Mouse (Mus musculus) kidney, postnatal 36 days (tissue): Measurements from ENCODE around the gene Mecr.
A peak's percentile ranks its signal among the peaks of the same experiment; 100 is the strongest.
"Not testable (repeated sequence)": the region's sequence is repeated elsewhere in the genome, so short reads cannot be mapped to it uniquely, and the experiment has no call there.

ENCODE experiments used
- DNase-seq, 2 experiments: peaks; one replicate each; pipeline ENCODE4 v3.0.0; 2021 to 2022; ENCODE audit warnings: mixed read lengths in 2 of 2

Mecr gene

GRCm38 (mm10) chr4:131843290-131843743 is at the start of gene Mecr:
Gene Mecr, plus strand, starts transcription at chr4:131843470.
- DNase-seq = peak; percentile 95 to 98

DNA sequence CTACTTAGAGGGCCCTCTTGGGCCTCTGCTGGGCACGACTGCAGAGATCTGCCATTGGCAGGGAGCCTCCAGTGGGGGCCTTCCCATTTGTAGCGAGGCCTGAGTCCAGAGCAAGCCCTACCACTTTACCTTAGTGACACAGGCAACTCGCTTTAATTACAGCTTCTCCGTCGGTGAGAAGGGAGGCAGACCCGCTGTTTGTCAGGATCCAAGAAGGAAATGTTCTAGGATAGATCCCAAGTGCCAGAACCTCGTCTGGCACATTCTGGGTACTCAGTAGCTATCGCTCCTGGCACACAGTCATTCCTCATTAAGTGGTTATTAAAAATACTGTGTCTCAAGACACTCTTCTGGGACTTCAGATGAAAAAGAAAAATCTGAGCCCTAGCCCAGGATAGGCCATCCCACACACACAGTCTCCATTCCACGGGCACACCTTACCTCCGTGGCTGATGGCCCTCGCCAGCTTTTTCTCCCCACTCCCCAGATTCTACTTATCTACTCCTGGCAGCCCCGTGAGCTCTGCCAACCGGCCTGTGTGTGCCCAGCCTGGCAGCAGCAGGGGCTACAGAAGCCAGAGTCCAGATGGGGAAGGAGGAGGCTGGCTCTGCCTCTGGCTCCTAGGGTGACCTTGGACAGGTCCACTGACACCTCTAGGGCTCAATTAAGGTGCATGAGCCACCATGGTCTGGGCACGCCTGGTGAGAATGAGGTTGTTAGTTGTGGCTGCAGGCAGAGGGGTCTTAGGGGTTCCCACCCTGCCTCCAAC is 46.8 kb upstream of the Mecr start:
- DNase-seq = no peak

GRCm38 (mm10) chr4:131797483-131797882 is 45.8 kb upstream of the Mecr start:
- DNase-seq = no peak

GRCm38 (mm10) chr4:131797920-131798319 is 45.4 kb upstream of the Mecr start:
- DNase-seq = no peak

- no peak for DNase-seq
These were observed 44.3 kb upstream of the Mecr start for GRCm38 (mm10) chr4:131798968-131799367.

DNA sequence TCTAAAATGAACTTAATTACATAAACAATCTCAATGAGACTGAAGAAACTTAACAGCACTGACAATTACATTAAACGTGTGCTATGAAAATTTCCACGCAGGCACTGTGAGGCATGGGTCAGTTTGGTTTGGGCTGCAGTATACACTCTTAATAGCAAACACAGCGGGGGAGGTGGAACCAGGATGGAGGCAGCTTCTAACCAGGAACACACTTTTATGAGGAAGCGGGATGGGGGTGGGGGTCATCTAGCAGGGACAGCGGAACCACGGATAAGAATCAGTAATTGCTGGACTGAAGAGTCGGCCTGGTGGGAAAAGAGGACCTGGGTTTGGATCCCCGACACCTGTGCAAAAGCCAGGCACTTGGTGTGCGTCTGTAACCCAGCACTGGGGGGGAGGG is 39.4 kb upstream of the Mecr start:
- DNase-seq = peak; percentile 38 to 42

DNA sequence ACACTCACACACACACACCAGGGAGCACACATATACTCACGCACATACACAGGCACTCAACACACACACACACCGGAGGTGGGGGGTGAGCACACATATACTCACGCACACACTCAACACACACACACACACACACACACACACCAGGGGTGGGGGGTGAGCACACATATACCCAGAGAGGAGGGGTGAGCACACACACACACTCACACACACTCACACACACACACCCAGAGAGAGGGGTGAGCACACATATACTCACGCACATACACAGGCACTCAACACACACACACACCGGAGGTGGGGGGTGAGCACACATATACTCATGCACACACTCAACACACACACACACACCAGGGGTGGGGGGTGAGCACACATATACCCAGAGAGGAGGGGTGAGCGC is 38.5 kb upstream of the Mecr start:
- not testable (repeated sequence) for DNase-seq

GRCm38 (mm10) chr4:131805255-131805654 is 38.0 kb upstream of the Mecr start:
- no peak for DNase-seq

DNA sequence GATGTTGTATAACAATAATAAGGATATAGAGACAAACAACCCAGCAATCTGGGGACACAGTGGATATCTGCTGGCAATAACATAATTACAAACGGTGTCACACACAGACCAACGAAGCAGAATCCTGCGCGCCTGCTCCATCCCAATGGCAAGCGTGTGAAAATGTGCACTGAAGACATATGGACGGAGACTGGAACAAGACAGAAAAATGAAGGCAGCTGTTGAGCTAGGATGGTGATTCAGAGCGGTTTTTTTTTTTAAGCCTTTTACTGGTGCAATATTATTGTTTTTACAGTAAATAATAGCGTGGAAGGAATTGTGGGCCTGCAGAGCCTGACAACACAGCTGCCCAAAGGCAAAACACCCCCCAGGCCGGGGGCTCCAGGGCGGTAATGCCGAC is 30.8 kb upstream of the Mecr start:
- DNase-seq = no peak

DNA sequence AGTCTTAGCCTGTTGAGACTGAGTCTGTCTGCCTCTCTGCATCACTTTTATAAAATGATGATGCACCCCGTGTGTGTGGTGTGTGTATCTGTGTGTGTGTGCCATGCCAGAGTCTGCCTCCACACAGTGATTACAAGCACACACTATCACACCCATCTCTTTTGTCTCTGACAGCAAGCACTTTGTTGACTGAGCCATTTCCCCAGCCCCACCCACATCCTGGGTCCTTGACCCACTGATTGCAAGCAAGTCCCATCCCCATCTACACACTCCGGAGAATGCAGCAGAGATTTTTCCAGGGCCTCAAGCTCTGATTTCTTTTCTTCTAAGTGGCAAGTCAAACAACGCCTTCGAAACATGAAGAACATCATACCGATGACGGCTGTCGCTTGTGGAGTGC is 29.5 kb upstream of the Mecr start:
- no peak for DNase-seq

- peak in 1 of 2 experiments; percentile 28 for DNase-seq
These were observed 28.4 kb upstream of the Mecr start for GRCm38 (mm10) chr4:131814869-131815268.

- DNase-seq = no peak
These were observed 27.5 kb upstream of the Mecr start for GRCm38 (mm10) chr4:131815774-131816173.

DNA sequence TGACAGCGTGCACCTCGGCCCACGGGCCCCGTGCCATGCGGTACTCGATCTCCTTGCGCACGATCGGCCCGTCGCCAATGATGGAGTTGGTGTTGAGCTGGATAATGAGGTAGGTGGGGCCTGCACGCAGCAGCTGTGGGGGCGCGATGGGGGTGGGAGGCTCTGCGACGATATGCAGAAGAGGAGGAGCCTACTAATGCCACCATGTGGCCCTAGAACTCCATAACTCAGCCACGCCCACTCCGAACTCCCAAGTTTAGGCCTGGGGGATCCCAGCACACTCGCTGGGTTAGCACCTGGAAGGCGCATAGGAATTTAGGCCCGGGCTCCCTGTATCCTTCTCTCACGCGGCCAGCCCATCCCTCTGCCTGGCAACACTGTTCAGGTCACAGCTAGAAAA is 24.3 kb upstream of the Mecr start:
- DNase-seq = no peak

GRCm38 (mm10) chr4:131821161-131821731 is 22.0 kb upstream of the Mecr start:
- no peak for DNase-seq

- DNase-seq = no peak
These were observed 20.7 kb upstream of the Mecr start for GRCm38 (mm10) chr4:131822583-131822982.

GRCm38 (mm10) chr4:131824939-131825338 is 18.3 kb upstream of the Mecr start:
- DNase-seq = no peak

DNA sequence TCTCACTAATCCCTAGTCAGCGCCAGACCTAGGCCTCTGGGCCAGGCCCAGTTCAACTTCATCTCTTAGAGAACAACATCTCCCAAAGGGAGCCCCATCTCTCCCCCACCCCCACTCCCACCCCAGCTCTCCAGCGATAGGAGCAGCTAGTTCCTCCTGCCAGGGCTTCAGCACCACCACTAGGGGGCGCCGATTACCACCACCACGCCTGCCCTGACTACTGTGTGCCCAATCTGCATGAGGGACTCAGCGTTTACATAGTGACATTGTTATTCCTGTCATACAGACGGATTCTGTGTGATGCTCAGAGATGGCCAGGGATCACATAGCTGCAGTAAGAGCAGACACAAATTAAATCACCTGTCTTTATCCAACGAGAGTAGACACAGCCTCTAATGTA is 17.4 kb upstream of the Mecr start:
- peak; percentile 37 to 75 for DNase-seq

GRCm38 (mm10) chr4:131826905-131827304 is 16.4 kb upstream of the Mecr start:
- DNase-seq = peak; percentile 56 to 61

GRCm38 (mm10) chr4:131829123-131829522 is 14.1 kb upstream of the Mecr start:
- DNase-seq = no peak

- no peak for DNase-seq
These were observed 11.7 kb upstream of the Mecr start for GRCm38 (mm10) chr4:131831546-131832045.

DNA sequence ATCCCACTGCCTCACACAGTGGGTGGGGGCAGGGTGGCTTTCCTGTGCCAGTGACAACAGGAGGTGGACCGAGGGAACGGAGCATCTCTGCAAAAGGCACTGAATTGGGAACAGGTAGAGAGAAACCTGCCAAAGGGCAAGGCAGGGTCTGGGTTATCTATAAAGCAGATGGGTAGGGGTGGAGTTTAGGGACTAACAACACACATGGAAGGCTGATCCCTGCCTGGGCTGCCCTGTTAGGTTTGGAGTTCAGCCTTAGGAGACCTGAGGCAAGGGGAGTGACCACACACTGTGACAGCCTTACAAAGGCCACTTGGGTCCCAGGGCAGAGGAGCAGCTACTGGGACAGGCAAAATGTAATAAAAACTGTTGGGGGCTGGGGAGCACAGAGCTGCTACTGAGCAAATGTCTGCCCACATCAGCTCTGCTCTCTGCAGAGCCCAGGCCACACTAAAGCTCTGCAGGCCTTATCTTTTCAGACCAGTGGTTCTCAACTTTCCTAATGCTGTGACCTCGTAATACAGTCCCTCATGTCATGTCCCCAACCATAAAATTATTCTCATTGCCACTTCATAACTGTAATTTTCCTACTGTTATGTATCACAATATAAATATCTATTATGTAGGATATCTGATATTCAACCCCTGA is 10.4 kb upstream of the Mecr start:
- DNase-seq = peak in 1 of 2 experiments; percentile 41

GRCm38 (mm10) chr4:131833971-131834609 is 9.2 kb upstream of the Mecr start:
- peak; percentile 70 to 79 for DNase-seq

- peak; percentile 42 to 71 for DNase-seq
These were observed 6.9 kb upstream of the Mecr start for GRCm38 (mm10) chr4:131836351-131836881.
